Mouse (Mus musculus) heart, embryonic 14.5 days (tissue): ENCODE measurements around the gene Slc2a4. TPM values are rescaled to one million over a fixed set of nuclear protein-coding genes. Genes with fewer than 3 reads are reported as not detected.
A peak's percentile ranks its signal among the peaks of the same experiment; 100 is the strongest.

Source experiments
- ATAC-seq: fragments of 200-750 bp; cut with Nextera tagmentation; 2 replicates; pipeline ENCODE4 v1.8.0; 2017; ENCODE audit warnings: low read depth, moderate TSS enrichment; ENCODE audit not compliant: insufficient number of reproducible peaks, insufficient read depth, low FRiP score
- H3K27ac ChIP-seq, 2 experiments: fragments of 200-500 bp in 1 of 2; fragments of 300-500 bp in 1 of 2; sonication (generic) in 1 of 2; replicated peaks in 1 of 2; 2 replicates each; pipeline ENCODE4 v1.5.1; 2012 to 2014; ENCODE audit warnings: low read depth in 2 of 2, low read length in 2 of 2, control low read depth in 1 of 2, mild to moderate bottlenecking in 1 of 2, mixed read lengths in 1 of 2; ENCODE audit not compliant: control insufficient read depth in 1 of 2, insufficient read depth in 1 of 2
- H3K27me3 ChIP-seq: fragments of 300-500 bp; sonication (generic); 2 replicates; pipeline ENCODE4 v1.6.1; 2014; ENCODE audit warnings: mild to moderate bottlenecking, low read length, control low read depth; ENCODE audit not compliant: control insufficient read depth, insufficient read depth
- H3K36me3 ChIP-seq: fragments of 300-500 bp; sonication (generic); 2 replicates; pipeline ENCODE4 v1.6.1; 2014; ENCODE audit warnings: mild to moderate bottlenecking, control low read depth, low read length, mixed read lengths; ENCODE audit not compliant: control insufficient read depth, insufficient read depth
- H3K4me1 ChIP-seq, 2 experiments: fragments of 200-500 bp in 1 of 2; fragments of 300-500 bp in 1 of 2; sonication (generic) in 1 of 2; 2 replicates each; pipeline ENCODE4 v1.6.1; 2012 to 2014; ENCODE audit warnings: low read length in 2 of 2, control low read depth in 1 of 2, mixed read lengths in 1 of 2; ENCODE audit not compliant: control insufficient read depth in 2 of 2, insufficient read depth in 2 of 2
- H3K4me2 ChIP-seq: fragments of 300-500 bp; sonication (generic); 2 replicates; pipeline ENCODE4 v1.6.1; 2014; ENCODE audit warnings: mild to moderate bottlenecking, low read length
- H3K4me3 ChIP-seq, 2 experiments: fragments of 200-500 bp in 1 of 2; fragments of 300-500 bp in 1 of 2; sonication (generic) in 1 of 2; 2 replicates each; pipeline ENCODE4 v1.5.1; 2012 to 2014; ENCODE audit warnings: low read length in 2 of 2, mild to moderate bottlenecking in 2 of 2, control low read depth in 1 of 2, low read depth in 1 of 2, moderate library complexity in 1 of 2; ENCODE audit not compliant: control insufficient read depth in 1 of 2, insufficient read depth in 1 of 2
- H3K9ac ChIP-seq: fragments of 300-500 bp; sonication (generic); 2 replicates; pipeline ENCODE4 v1.6.1; 2014; ENCODE audit warnings: mild to moderate bottlenecking, low read length
- H3K9me3 ChIP-seq: fragments of 300-500 bp; sonication (generic); 2 replicates; pipeline ENCODE4 v1.6.1; 2016; ENCODE audit warnings: low read length, control low read depth; ENCODE audit not compliant: control insufficient read depth
- WGBS: fragments of 180-500 bp; shearing (Covaris S2); extraction: QIAGEN DNeasy Blood & Tissue Kit; methylation state at CpG from one replicate; pipeline ENCODE4 v1.1.7; 2014; 5-methylcytosine and 5-hydroxymethylcytosine counted together
- polyA plus RNA-seq: library from polyadenylated mRNA; unstranded; fragments of >200 nt; fragmentation: Nextera tagmentation; extraction: Ambion mirVana; gene quantifications from 2 replicates; pipeline ENCODE4 v1.2.1, GENCODE M21; 2014

The Slc2a4 gene
- polyA plus RNA-seq, 1 experiment from 2014 or later = 28.5 TPM

GRCm38 (mm10) chr11:69938401-69938979 lies 9.5 kb downstream of the Slc2a4 start:
- H3K9me3 ChIP-seq = no peaks in the 10 kb centered on the region
- H3K4me3 ChIP-seq = no peak overlapping the region
- H3K4me1 ChIP-seq = peaks cover 20 to 27% of the 10 kb centered on the region in 2 experiments
- no peak for ATAC-seq
- H3K4me2 ChIP-seq = no peak overlapping the region
- peaks cover 23% of the 10 kb centered on the region; the same call in 1 of the 2 replicates for H3K27me3 ChIP-seq
- H3K27ac ChIP-seq = no peak overlapping the region
- peaks cover 15% of the 10 kb centered on the region for H3K36me3 ChIP-seq
- H3K9ac ChIP-seq = no peak overlapping the region
- WGBS = 35% methylated on average over 9 of the region's 9 CpGs

- Histone ChIP-seq H3K9ac (peak overlapping the region; percentile 77), H3K4me1 (peaks cover 20 to 27% of the 10 kb centered on the region in 2 experiments), H3K9me3 (no peaks in the 10 kb centered on the region), H3K27ac (peak overlapping the region in 1 of 2 experiments; percentile 59; a peak in 2 of 4 replicates), H3K4me3 (no peak overlapping the region), H3K27me3 (peaks cover 23% of the 10 kb centered on the region; the same call in 1 of the 2 replicates), H3K36me3 (peaks cover 8% of the 10 kb centered on the region), H3K4me2 (peak overlapping the region; percentile 99)
- 56% methylated on average over 5 of the region's 5 CpGs for WGBS
- ATAC-seq = no peak
Observed at GRCm38 (mm10) chr11:69937834-69938233, 10.2 kb downstream of the Slc2a4 start.

- 25% methylated on average over 4 of the region's 4 CpGs for WGBS
- Histone ChIP-seq H3K4me2 (peak overlapping the region; percentile 99), H3K9ac (peak overlapping the region; percentile 77), H3K9me3 (no peaks in the 10 kb centered on the region), H3K27me3 (peaks cover 23% of the 10 kb centered on the region; the same call in 1 of the 2 replicates), H3K4me3 (peak overlapping the region in 1 of 2 experiments; percentile 57; a peak in 1 of 4 replicates), H3K27ac (peak overlapping the region in 1 of 2 experiments; percentile 59; a peak in 2 of 4 replicates), H3K36me3 (peaks cover 4% of the 10 kb centered on the region; the same call in 1 of the 2 replicates), H3K4me1 (peaks cover 20 to 27% of the 10 kb centered on the region in 2 experiments)
- no peak for ATAC-seq
Observed at GRCm38 (mm10) chr11:69937385-69937784, 10.6 kb downstream of the Slc2a4 start.

- WGBS = 42% methylated on average over 9 of the region's 9 CpGs
- Histone ChIP-seq H3K4me3 (peak overlapping the region; percentile 48 to 57), H3K27me3 (peaks cover 23% of the 10 kb centered on the region; the same call in 1 of the 2 replicates), H3K4me1 (peaks cover 20 to 27% of the 10 kb centered on the region in 2 experiments), H3K36me3 (no peaks in the 10 kb centered on the region), H3K9me3 (no peaks in the 10 kb centered on the region), H3K4me2 (peak overlapping the region; percentile 99), H3K27ac (peak overlapping the region in 1 of 2 experiments; percentile 59; a peak in 2 of 4 replicates), H3K9ac (peak overlapping the region; percentile 77)
- ATAC-seq = no peak
Observed at GRCm38 (mm10) chr11:69936714-69937347, 11.2 kb downstream of the Slc2a4 start.

- Histone ChIP-seq H3K9ac (peak overlapping the region; percentile 77), H3K4me1 (peaks cover 20 to 27% of the 10 kb centered on the region in 2 experiments), H3K9me3 (no peaks in the 10 kb centered on the region), H3K36me3 (no peaks in the 10 kb centered on the region), H3K27ac (peak overlapping the region in 1 of 2 experiments; percentile 28; a peak in 1 of 4 replicates), H3K4me2 (peak overlapping the region; percentile 99), H3K27me3 (peaks cover 23% of the 10 kb centered on the region; the same call in 1 of the 2 replicates), H3K4me3 (peak overlapping the region; percentile 48 to 57)
- 0 out of 2 replicates have a peak, but pooled peaks have one; percentile 14 for ATAC-seq
- 2% methylated on average over 29 of the region's 30 CpGs for WGBS
Observed at GRCm38 (mm10) chr11:69936156-69936555, 11.8 kb downstream of the Slc2a4 start.

GRCm38 (mm10) chr11:69935137-69935879 lies 12.7 kb downstream of the Slc2a4 start, which contains the start of gene Ybx2:
Gene Ybx2 (plus strand): TSS chr11:69935796.
- peak; percentile 82 for ATAC-seq
- peak within 1 kb of the TSS; percentile 48 to 57 for H3K4me3 ChIP-seq
- H3K27me3 ChIP-seq = peaks cover 23% of the 10 kb centered on the region; the same call in 1 of the 2 replicates
- peaks cover 20 to 27% of the 10 kb centered on the region in 2 experiments for H3K4me1 ChIP-seq
- no peaks in the 10 kb centered on the region for H3K36me3 ChIP-seq
- H3K9ac ChIP-seq = peak within 1 kb of the TSS; percentile 77
- 2% methylated on average over 59 of the region's 62 CpGs for WGBS
- peak within 1 kb of the TSS in 1 of 2 experiments; percentile 28; a peak in 1 of 4 replicates for H3K27ac ChIP-seq
- peak within 1 kb of the TSS; percentile 99 for H3K4me2 ChIP-seq
- no peaks in the 10 kb centered on the region for H3K9me3 ChIP-seq

- WGBS = 16% methylated on average over 6 of the region's 6 CpGs
Observed at GRCm38 (mm10) chr11:69934681-69935080, 13.3 kb downstream of the Slc2a4 start.

More at GRCm38 (mm10) chr11:69934681-69935080, 13.3 kb downstream of the Slc2a4 start:
- no peak for ATAC-seq
- peak overlapping the region; percentile 58 for H3K4me2 ChIP-seq
- peaks cover 22% of the 10 kb centered on the region; the same call in 1 of the 2 replicates for H3K27me3 ChIP-seq
- H3K9me3 ChIP-seq = no peaks in the 10 kb centered on the region
- H3K36me3 ChIP-seq = no peaks in the 10 kb centered on the region
- H3K9ac ChIP-seq = no peak overlapping the region
- peaks cover 20 to 27% of the 10 kb centered on the region in 2 experiments for H3K4me1 ChIP-seq
- H3K4me3 ChIP-seq = peak overlapping the region in 1 of 2 experiments; percentile 5; a peak in 1 of 4 replicates
- H3K27ac ChIP-seq = no peak overlapping the region
